Mouse (Mus musculus): ENCODE data around the gene Srek1ip1.

Srek1ip1 gene

GRCm38 (mm10) chr13:104843295-104844089, 51.2 kb downstream of the Srek1ip1 start:
- DNase-seq: no peak

- no peak for DNase-seq
These were observed 61.4 kb downstream of the Srek1ip1 start for GRCm38 (mm10) chr13:104853645-104854044.

- peak; percentile 9 to 17 for DNase-seq
These were observed 71.1 kb downstream of the Srek1ip1 start, which contains the start of gene Shisal2b for GRCm38 (mm10) chr13:104863127-104863979. Gene Shisal2b (minus strand): TSS chr13:104863893.

GRCm38 (mm10) chr13:104866726-104867125, 74.4 kb downstream of the Srek1ip1 start:
- no peak for DNase-seq

- no peak for DNase-seq
These were observed 77.6 kb downstream of the Srek1ip1 start for GRCm38 (mm10) chr13:104869907-104870306.

- no peak for DNase-seq
These were observed 86.2 kb downstream of the Srek1ip1 start for GRCm38 (mm10) chr13:104878508-104878907.

- DNase-seq: no peak
These were observed 91.4 kb downstream of the Srek1ip1 start for GRCm38 (mm10) chr13:104883566-104884249.

- no peak for DNase-seq
These were observed 94.2 kb downstream of the Srek1ip1 start for GRCm38 (mm10) chr13:104886308-104887032.

All from B cell, adult 2 months (primary cell).